Mouse (Mus musculus): Measurements from ENCODE around the gene Asrgl1. TPM values are rescaled to one million over a fixed set of nuclear protein-coding genes. Genes with fewer than 3 reads are reported as not detected.
A peak's percentile ranks its signal among the peaks of the same experiment; 100 is the strongest.
"Not testable (repeated sequence)": the region's sequence is repeated elsewhere in the genome, so short reads cannot be mapped to it uniquely, and the experiment has no call there.

Asrgl1 gene
- polyA plus RNA-seq, 1 experiment from 2014 or later: 10.7 TPM

DNA sequence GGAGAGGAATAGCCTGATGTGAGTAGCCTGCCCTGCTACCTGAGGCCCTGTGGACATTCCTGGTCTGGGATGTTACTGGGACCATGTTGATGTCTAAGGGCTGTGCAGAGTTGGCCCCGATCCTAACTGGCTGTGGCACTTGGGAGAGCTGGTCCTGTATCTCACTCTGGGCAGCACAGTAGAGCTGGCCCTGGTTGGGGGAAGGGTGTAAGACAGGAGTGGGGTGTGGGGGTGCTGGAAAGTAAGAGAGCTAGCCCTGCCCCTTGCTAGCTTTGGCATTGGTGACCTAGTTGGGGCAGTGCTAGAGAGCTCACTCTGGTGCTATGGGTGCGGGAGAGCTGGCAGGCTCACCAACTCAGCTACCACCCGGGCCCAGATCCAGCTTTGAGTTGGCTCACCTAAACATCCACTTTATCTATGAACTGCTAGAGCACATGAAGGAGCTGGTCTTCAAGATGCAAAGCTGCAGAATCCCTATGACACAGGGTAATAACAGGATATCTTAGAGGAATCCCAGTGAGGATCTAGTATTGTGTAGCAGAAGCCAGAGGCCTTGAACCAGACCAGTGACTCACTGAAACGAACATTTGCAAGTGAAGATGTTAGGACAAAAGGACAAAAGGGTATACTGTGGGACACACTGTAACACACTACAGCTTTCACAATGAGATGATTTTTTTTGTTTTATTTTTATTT is 6.8 kb downstream of the Asrgl1 start:
- DNase-seq (ENCODE audit: low spot score) (no peak), ATAC-seq (replicated peaks; ENCODE audit: low FRiP score, low TSS enrichment, low read depth) (no peak)
- no peaks in the 10 kb centered on the region for H3K27me3 ChIP-seq (replicated peaks; ENCODE audit: control insufficient read depth, insufficient read depth, low read length)
- 0 out of 2 replicates have a peak, but pooled peaks cover 3% of the 10 kb centered on the region for H3K4me1 ChIP-seq (replicated peaks; ENCODE audit: control insufficient read depth, insufficient read depth, low read length)
- H3K4me2 ChIP-seq (ENCODE audit: low read length): no peak overlapping the region
- no peak overlapping the region for H3K27ac ChIP-seq (ENCODE audit: low read depth)
- no peak overlapping the region for H3K4me3 ChIP-seq (ENCODE audit: low read depth, low read length)
- no peaks in the 10 kb centered on the region for H3K9me3 ChIP-seq (ENCODE audit: control insufficient read depth, low read length)
- H3K9ac ChIP-seq (ENCODE audit: low read length): no peak overlapping the region
- 91% methylated on average over 4 of the region's 4 CpGs for WGBS
- H3K36me3 ChIP-seq (ENCODE audit: control insufficient read depth, insufficient read depth, low read length): no peaks in the 10 kb centered on the region

DNA sequence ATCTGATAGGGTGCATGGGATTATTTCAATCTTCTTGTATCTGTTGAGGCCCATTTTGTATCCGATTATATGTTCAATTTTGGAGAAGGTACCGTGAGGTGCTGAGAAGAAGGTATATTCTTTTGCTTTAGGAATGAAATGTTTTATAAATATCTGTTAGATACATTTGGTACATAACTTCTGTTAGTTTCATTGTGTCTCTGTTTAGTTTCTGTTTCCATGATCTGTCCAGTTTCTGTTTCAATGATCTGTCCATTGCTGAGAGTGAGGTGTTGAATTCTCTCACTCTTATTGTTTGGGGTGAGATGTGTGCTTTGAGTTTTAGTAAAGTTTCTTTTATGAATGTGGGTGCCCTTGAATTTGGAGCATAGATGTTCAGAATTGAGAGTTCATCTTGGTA is 11.4 kb downstream of the Asrgl1 start:
- H3K4me3 ChIP-seq (ENCODE audit: low read depth, low read length); H3K4me1 ChIP-seq (replicated peaks; ENCODE audit: control insufficient read depth, insufficient read depth, low read length); DNase-seq (ENCODE audit: low spot score); H3K36me3 ChIP-seq (ENCODE audit: control insufficient read depth, insufficient read depth, low read length); ATAC-seq (replicated peaks; ENCODE audit: low FRiP score, low TSS enrichment, low read depth); H3K9ac ChIP-seq (ENCODE audit: low read length); H3K4me2 ChIP-seq (ENCODE audit: low read length); H3K27ac ChIP-seq (ENCODE audit: low read depth); H3K27me3 ChIP-seq (replicated peaks; ENCODE audit: control insufficient read depth, insufficient read depth, low read length); H3K9me3 ChIP-seq (ENCODE audit: control insufficient read depth, low read length): not testable (repeated sequence)
- 93% methylated on average over 2 of the region's 2 CpGs for WGBS

DNA sequence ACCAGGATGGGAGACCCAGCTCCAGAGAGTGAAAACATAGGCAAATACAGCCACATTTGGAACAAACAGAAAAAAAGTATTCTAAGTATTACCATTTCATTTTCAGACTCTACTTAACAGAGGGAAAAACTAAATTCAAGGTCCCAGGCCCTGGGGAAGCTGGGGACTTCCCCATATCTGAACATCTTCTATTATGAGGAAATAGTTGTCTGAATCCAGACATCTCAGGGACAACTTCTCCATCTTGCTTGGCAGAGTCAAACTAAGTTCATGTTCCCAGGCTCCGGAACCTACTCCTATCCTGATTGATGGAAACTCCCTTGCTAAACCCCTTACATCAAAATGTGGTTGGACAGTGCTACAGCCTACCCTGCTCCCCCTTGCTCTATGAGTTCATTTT is 13.0 kb downstream of the Asrgl1 start:
- H3K9ac ChIP-seq (ENCODE audit: low read length): no peak overlapping the region
- no peaks in the 10 kb centered on the region for H3K9me3 ChIP-seq (ENCODE audit: control insufficient read depth, low read length)
- H3K4me1 ChIP-seq (replicated peaks; ENCODE audit: control insufficient read depth, insufficient read depth, low read length): no peaks in the 10 kb centered on the region
- peaks cover 6% of the 10 kb centered on the region for H3K36me3 ChIP-seq (ENCODE audit: control insufficient read depth, insufficient read depth, low read length)
- H3K4me3 ChIP-seq (ENCODE audit: low read depth, low read length): no peak overlapping the region
- H3K27ac ChIP-seq (ENCODE audit: low read depth): no peak overlapping the region
- 89% methylated on average over 1 of the region's 1 CpGs for WGBS
- no peaks in the 10 kb centered on the region for H3K27me3 ChIP-seq (replicated peaks; ENCODE audit: control insufficient read depth, insufficient read depth, low read length)
- ATAC-seq (replicated peaks; ENCODE audit: low FRiP score, low TSS enrichment, low read depth) (no peak), DNase-seq (ENCODE audit: low spot score) (no peak)
- H3K4me2 ChIP-seq (ENCODE audit: low read length): no peak overlapping the region

DNA sequence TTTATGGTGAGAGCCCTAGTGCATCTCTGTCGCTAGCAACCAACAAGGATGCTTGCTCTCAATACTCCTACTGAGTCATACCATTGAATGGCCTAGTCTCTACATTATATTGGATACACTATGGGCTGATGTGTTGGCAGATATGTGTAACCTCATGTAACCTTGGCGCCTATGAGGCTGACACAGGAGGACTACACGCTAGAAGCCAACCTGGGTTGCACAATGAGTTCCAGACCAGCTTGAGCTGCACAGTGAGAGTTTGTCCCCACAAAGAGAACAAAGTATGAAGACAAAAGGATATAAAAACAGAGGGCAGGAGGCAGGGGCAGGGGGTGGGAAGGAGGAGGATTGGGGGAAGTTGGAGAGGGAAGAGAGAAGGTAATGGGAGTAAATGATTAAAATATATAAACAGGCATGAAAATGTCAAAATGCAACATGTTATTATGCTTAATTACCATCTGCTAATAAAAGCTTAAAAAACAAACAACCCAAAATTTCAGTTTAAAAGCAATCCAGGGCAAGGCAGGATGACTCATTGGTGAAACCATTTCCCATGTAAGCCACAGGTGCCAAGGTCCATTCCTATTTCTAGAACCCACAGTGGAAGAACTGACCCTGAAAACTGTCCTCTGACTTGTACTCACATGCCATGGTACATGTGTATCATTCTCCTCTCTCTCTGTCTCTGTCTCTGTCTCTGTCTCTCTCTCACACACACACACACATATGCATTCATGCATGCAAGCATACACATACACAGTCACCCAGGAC is 15.6 kb downstream of the Asrgl1 start:
- Histone ChIP-seq H3K9me3 (ENCODE audit: control insufficient read depth, low read length) (no peaks in the 10 kb centered on the region), H3K4me2 (ENCODE audit: low read length) (no peak overlapping the region), H3K4me3 (ENCODE audit: low read depth, low read length) (no peak overlapping the region), H3K4me1 (replicated peaks; ENCODE audit: control insufficient read depth, insufficient read depth, low read length) (no peaks in the 10 kb centered on the region), H3K27me3 (replicated peaks; ENCODE audit: control insufficient read depth, insufficient read depth, low read length) (no peaks in the 10 kb centered on the region), H3K9ac (ENCODE audit: low read length) (no peak overlapping the region), H3K36me3 (ENCODE audit: control insufficient read depth, insufficient read depth, low read length) (peaks cover 16% of the 10 kb centered on the region), H3K27ac (ENCODE audit: low read depth) (no peak overlapping the region)
- DNase-seq (ENCODE audit: low spot score) (no peak), ATAC-seq (replicated peaks; ENCODE audit: low FRiP score, low TSS enrichment, low read depth) (no peak)
- WGBS: 93% methylated on average over 3 of the region's 3 CpGs

DNA sequence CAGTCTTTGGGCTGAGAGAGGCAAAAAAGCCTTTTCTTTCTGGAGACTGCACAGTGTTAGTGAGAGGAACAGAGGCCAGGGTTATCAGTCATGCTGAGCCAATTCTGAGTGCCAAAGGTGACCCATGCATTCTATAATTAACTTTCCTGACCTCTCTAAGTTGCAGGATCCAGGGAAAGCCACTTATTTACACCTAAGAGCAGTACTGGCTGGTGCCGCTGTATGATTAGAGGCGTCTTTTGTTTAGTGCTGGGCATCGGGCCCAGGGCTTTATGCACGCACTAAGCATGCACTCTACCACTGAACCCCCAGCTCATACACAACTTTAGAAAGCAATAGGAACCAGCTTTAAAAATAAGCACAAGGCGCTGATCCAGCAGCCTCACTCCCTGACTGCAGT is 18.2 kb downstream of the Asrgl1 start:
- Histone ChIP-seq H3K9me3 (ENCODE audit: control insufficient read depth, low read length) (no peaks in the 10 kb centered on the region), H3K27me3 (replicated peaks; ENCODE audit: control insufficient read depth, insufficient read depth, low read length) (no peaks in the 10 kb centered on the region), H3K9ac (ENCODE audit: low read length) (no peak overlapping the region), H3K4me3 (ENCODE audit: low read depth, low read length) (no peak overlapping the region), H3K36me3 (ENCODE audit: control insufficient read depth, insufficient read depth, low read length) (peaks cover 29% of the 10 kb centered on the region), H3K4me2 (ENCODE audit: low read length) (no peak overlapping the region), H3K27ac (ENCODE audit: low read depth) (no peak overlapping the region), H3K4me1 (replicated peaks; ENCODE audit: control insufficient read depth, insufficient read depth, low read length) (no peaks in the 10 kb centered on the region)
- no peak for ATAC-seq (replicated peaks; ENCODE audit: low FRiP score, low TSS enrichment, low read depth)
- 79% methylated on average over 5 of the region's 5 CpGs for WGBS
- no peak for DNase-seq (ENCODE audit: low spot score)

DNA sequence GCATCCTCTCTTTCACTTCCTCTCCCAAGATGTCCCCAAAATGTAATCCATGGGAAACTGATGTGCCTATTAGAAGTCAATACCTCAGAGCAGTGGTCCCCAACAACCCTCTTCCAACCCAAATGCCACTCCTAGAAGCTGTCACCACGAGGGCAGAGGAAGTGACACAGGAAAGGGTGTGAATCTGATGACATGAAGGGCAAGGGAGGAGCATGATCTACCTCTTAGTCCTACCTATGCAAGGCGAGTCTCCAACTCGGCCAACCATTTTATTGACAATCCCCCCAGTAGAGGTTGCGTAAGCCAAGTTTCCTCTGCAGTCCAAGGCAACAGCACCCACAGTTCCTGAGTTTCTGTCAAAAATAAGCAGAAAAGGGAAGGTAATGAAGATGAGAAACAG is 19.2 kb downstream of the Asrgl1 start:
- no peak overlapping the region for H3K4me2 ChIP-seq (ENCODE audit: low read length)
- ATAC-seq (replicated peaks; ENCODE audit: low FRiP score, low TSS enrichment, low read depth): no peak
- H3K4me3 ChIP-seq (ENCODE audit: low read depth, low read length): no peak overlapping the region
- 81% methylated on average over 4 of the region's 4 CpGs for WGBS
- H3K9me3 ChIP-seq (ENCODE audit: control insufficient read depth, low read length): no peaks in the 10 kb centered on the region
- H3K27me3 ChIP-seq (replicated peaks; ENCODE audit: control insufficient read depth, insufficient read depth, low read length): no peaks in the 10 kb centered on the region
- no peak for DNase-seq (ENCODE audit: low spot score)
- no peak overlapping the region for H3K27ac ChIP-seq (ENCODE audit: low read depth)
- H3K36me3 ChIP-seq (ENCODE audit: control insufficient read depth, insufficient read depth, low read length): peaks cover 29% of the 10 kb centered on the region
- H3K9ac ChIP-seq (ENCODE audit: low read length): no peak overlapping the region
- no peaks in the 10 kb centered on the region for H3K4me1 ChIP-seq (replicated peaks; ENCODE audit: control insufficient read depth, insufficient read depth, low read length)

DNA sequence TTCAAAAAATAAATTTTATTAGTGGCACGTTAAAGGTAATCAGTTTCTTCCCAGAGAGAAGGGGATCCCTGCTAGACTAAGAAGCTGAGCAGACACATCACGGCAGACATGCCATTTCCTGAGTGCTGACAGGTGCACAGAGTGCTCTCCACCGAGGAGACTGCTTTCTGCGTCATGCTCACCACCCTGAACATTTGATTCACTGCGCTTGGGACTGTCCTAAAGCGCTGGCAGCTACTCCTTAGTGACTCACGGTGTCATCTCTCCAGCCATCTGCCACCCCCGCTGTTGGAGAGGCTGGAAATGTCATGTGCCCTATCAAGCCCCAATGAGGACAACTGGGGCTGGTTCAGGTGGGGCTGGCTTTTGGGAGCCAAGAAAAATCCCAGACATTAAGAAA is 23.4 kb downstream of the Asrgl1 start:
- H3K27ac ChIP-seq (ENCODE audit: low read depth): no peak overlapping the region
- no peak overlapping the region for H3K4me2 ChIP-seq (ENCODE audit: low read length)
- no peak for ATAC-seq (replicated peaks; ENCODE audit: low FRiP score, low TSS enrichment, low read depth)
- no peaks in the 10 kb centered on the region for H3K27me3 ChIP-seq (replicated peaks; ENCODE audit: control insufficient read depth, insufficient read depth, low read length)
- no peaks in the 10 kb centered on the region for H3K9me3 ChIP-seq (ENCODE audit: control insufficient read depth, low read length)
- WGBS: 70% methylated on average over 8 of the region's 8 CpGs
- peak; percentile 31 for DNase-seq (ENCODE audit: low spot score)
- peaks cover 24% of the 10 kb centered on the region for H3K36me3 ChIP-seq (ENCODE audit: control insufficient read depth, insufficient read depth, low read length)
- no peak overlapping the region for H3K9ac ChIP-seq (ENCODE audit: low read length)
- peaks cover 7% of the 10 kb centered on the region for H3K4me1 ChIP-seq (replicated peaks; ENCODE audit: control insufficient read depth, insufficient read depth, low read length)
- no peak overlapping the region for H3K4me3 ChIP-seq (ENCODE audit: low read depth, low read length)

DNA sequence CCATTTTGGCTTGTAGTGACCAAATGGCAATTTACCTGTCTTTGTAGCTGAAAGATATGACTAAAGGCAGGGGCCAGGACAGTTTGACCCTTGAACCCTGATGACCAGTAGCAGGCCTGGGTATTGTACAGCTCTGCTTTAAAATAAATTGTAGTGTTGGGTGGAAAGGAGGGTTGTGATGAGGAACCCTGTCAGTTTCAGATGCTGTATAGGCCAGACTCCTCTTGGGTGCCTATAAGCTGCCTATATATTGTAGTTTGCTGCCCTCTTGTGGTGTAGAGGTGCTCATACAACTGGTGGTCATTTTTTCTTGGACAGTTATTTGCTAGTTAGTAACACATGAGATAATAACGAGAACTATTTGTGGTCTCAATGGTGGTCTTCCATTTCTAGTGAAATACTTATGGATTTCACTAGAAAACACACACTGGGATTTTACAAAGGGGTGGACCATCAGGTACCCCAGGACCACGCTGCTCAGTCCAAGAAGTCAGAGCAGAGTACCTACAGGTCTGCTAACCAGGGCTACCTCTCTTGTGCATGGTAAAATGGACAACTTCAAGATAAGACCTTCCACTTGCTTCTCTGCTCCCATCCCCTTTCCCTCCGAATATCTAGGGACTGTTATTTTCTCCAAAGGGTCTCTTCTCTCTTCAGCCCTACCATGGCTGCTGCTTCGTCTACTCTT is 25.1 kb downstream of the Asrgl1 start:
- H3K4me3 ChIP-seq (ENCODE audit: low read depth, low read length): no peak overlapping the region
- H3K9ac ChIP-seq (ENCODE audit: low read length): no peak overlapping the region
- no peaks in the 10 kb centered on the region for H3K9me3 ChIP-seq (ENCODE audit: control insufficient read depth, low read length)
- H3K4me1 ChIP-seq (replicated peaks; ENCODE audit: control insufficient read depth, insufficient read depth, low read length): peaks cover 16% of the 10 kb centered on the region
- 57% methylated on average over 4 of the region's 4 CpGs for WGBS
- H3K36me3 ChIP-seq (ENCODE audit: control insufficient read depth, insufficient read depth, low read length): peaks cover 13% of the 10 kb centered on the region
- no peaks in the 10 kb centered on the region for H3K27me3 ChIP-seq (replicated peaks; ENCODE audit: control insufficient read depth, insufficient read depth, low read length)
- DNase-seq (ENCODE audit: low spot score): peak; percentile 62
- H3K4me2 ChIP-seq (ENCODE audit: low read length): no peak overlapping the region
- ATAC-seq (replicated peaks; ENCODE audit: low FRiP score, low TSS enrichment, low read depth): peak; percentile 40; the same call in 1 of the 2 replicates
- no peak overlapping the region for H3K27ac ChIP-seq (ENCODE audit: low read depth)

Measured in intestine, embryonic 14.5 days (tissue).